Mouse (Mus musculus): ENCODE data around the gene Tmem263. TPM values are rescaled to one million over a fixed set of nuclear protein-coding genes. Genes with fewer than 3 reads are reported as not detected.

The Tmem263 gene
- total RNA-seq, 2 experiments from 2014 or later: 15.3 to 16.8 TPM

DNA sequence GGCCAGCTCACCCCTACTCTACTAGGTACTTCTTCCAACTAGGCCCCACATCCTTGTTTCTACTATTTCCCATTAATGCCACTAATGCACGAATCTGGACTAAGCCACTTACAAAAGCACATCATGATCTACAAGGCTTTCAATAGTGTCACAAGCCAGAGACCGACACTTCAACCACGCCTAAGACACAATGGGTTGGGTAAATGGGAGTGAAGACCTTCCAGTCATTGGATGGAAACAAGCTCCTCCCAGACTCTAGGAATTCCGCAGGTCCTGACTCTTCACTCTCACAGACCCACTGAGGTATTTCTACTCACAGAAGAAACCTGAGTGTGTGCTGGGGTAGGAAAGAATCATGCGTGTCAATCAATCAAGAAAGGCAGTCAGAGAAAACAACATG, 62.9 kb downstream of the Tmem263 start:
- DNase-seq (ENCODE audit: low spot score): no peak
- intact Hi-C loops (cut with DNase I): no loop called here

Other genes starting within 250 kb of the Tmem263 start
- 10 to 100 TPM; 30.1 to 32.3 TPM for gene Ric8b, start 185.0 kb upstream of the Tmem263 start, total RNA-seq (2021)
- under 1 TPM; 0.22 to 0.31 TPM for gene Fhl4, start 132 bp upstream of the Tmem263 start, total RNA-seq (2021)
- gene Mterf2, start 25.4 kb downstream of the Tmem263 start, total RNA-seq (2021): 10 to 100 TPM; 21.5 to 24.3 TPM
- 10 to 100 TPM in 1 of 2 experiments, 1 to 10 TPM in 1; 9.6 to 16.0 TPM for gene Cry1, start 82.4 kb downstream of the Tmem263 start, total RNA-seq (2021)

Measured in heart, postnatal 25 days (tissue).